ENCODE assay signal across 8 mouse cellular contexts in genomic region chr15:3979061-3979848, GRCm38 (mm10). TPM values are rescaled to one million over a fixed set of nuclear protein-coding genes. Genes with fewer than 3 reads are reported as not detected.
DNase-seq lines count a peak whose midpoint lies in the region; ATAC-seq and TF ChIP-seq lines count a peak whose summit lies in the region.

Gene Fbxo4 (minus strand): TSS chr15:3979573.

- no peaks in the 10 kb centered on the region for H3K9me3 ChIP-seq in hindbrain, embryonic 12.5 days (replicated peaks)
- H3K9me3 ChIP-seq in lung, postnatal 0 days (ENCODE audit: low read length), result no peaks in the 10 kb centered on the region

- no peak for TF ChIP-seq CTCF in Patski (IDR thresholded peaks at IDR 0.05)
- TF ChIP-seq CTCF in lung, postnatal 0 days (IDR thresholded peaks at IDR 0.05), result 0 out of 2 replicates have a peak, but pooled peaks have one; percentile 22

- peak within 1 kb of the TSS; percentile 62 for H3K4me2 ChIP-seq in hindbrain, embryonic 12.5 days (replicated peaks)
- H3K4me2 ChIP-seq in lung, postnatal 0 days (replicated peaks; ENCODE audit: low read depth, low read length), result peak within 1 kb of the TSS; percentile 72

- no peaks in the 10 kb centered on the region for H3K4me1 ChIP-seq in hindbrain, embryonic 12.5 days
- no peaks in the 10 kb centered on the region for H3K4me1 ChIP-seq in lung, postnatal 0 days (ENCODE audit: insufficient read depth, low read depth, low read length)

- CTCF ChIA-PET in Patski (lab: Charles Lee), result interaction anchor here (1.9 kb wide), 1 partner anchor 15 kb away, joined by 5 read pairs; no protein-coding TSS in a partner anchor

- H3K27ac ChIP-seq in hindbrain, embryonic 12.5 days, result peak within 1 kb of the TSS; percentile 96
- peak within 1 kb of the TSS; percentile 98 for H3K27ac ChIP-seq in lung, postnatal 0 days (ENCODE audit: low read length)

- H3K27me3 ChIP-seq in Patski, result no peaks in the 10 kb centered on the region
- no peaks in the 10 kb centered on the region for H3K27me3 ChIP-seq in hindbrain, embryonic 12.5 days
- no peaks in the 10 kb centered on the region for H3K27me3 ChIP-seq in lung, postnatal 0 days (replicated peaks; ENCODE audit: insufficient read depth, low read length)

- peaks cover 7% of the 10 kb centered on the region; the same call in 1 of the 2 replicates for H3K36me3 ChIP-seq in hindbrain, embryonic 12.5 days
- H3K36me3 ChIP-seq in lung, postnatal 0 days (ENCODE audit: insufficient read depth, low read length), result no peaks in the 10 kb centered on the region

- peak; percentile 59 for DNase-seq in Patski (ENCODE audit: low read depth, low spot score)
- peak; percentile 87 for DNase-seq in cerebellum, postnatal 14 days
- DNase-seq in frontal cortex, postnatal 14 days (ENCODE audit: low spot score in 2 of 2), result peak; percentile 61 to 65
- DNase-seq in layer of hippocampus, postnatal 10 days (ENCODE audit: low spot score in 2 of 2), result peak; percentile 76 to 82
- peak; percentile 97 for DNase-seq in lung, postnatal 0 days (ENCODE audit: low spot score)
- DNase-seq in ovary, postnatal 10 days (ENCODE audit: low spot score), result peak; percentile 79
- DNase-seq in thymus, postnatal 10 days (ENCODE audit: low spot score in 2 of 2), result peak; percentile 24 to 45

- peak within 1 kb of the TSS; percentile 94 for H3K9ac ChIP-seq in hindbrain, embryonic 12.5 days
- peak within 1 kb of the TSS; percentile 83 for H3K9ac ChIP-seq in lung, postnatal 0 days (replicated peaks; ENCODE audit: low read depth)

- TF ChIP-seq EP300 in lung, postnatal 0 days (IDR thresholded peaks at IDR 0.05), result no peak

- peak; percentile 100 for ATAC-seq in Patski
- ATAC-seq in hindbrain, embryonic 12.5 days (ENCODE audit: low FRiP score), result peak; percentile 96
- ATAC-seq in lung, postnatal 0 days, result peak; percentile 100

- 2% methylated on average over 61 of the region's 61 CpGs for WGBS in hindbrain, embryonic 12.5 days
- WGBS in lung, postnatal 0 days, result under 1% methylated on average over 40 of the region's 61 CpGs

- in situ Hi-C loops in Patski (cut with MboI; ENCODE audit: low pct_unique_long_range_greater_than_20kb), result loop anchor here (10.0 kb wide), 1 partner anchor 1126 kb away; the partner anchor contains the start of gene Card6

- POLR2A ChIA-PET in Patski (lab: Charles Lee), result interaction anchor here (0.6 kb wide), 1 partner anchor 18 kb away, joined by 6 read pairs; no protein-coding TSS in a partner anchor

- H3K4me3 ChIP-seq in hindbrain, embryonic 12.5 days, result peak within 1 kb of the TSS; percentile 74
- peak within 1 kb of the TSS; percentile 66 for H3K4me3 ChIP-seq in lung, postnatal 0 days (ENCODE audit: low read depth, low read length)

RNA-seq across cellular contexts. Expression of gene Fbxo4, which starts in this region (rescaled TPM):
- 23.6 TPM for polyA plus RNA-seq in Patski (2021)
- polyA plus RNA-seq in hindbrain, embryonic 12.5 days (2016; fragmentation: Nextera tagmentation; extraction: Ambion mirVana), result 9.0 and 9.8 TPM in 2 replicates
- total RNA-seq in layer of hippocampus, postnatal 10 days (2021), result 10 to 100 TPM in 1 of 2 experiments, 1 to 10 TPM in 1; 8.0 to 10.6 TPM
- polyA plus RNA-seq in lung, postnatal 0 days (2015; fragmentation: Nextera tagmentation; extraction: Ambion mirVana), result 21.6 and 23.0 TPM in 2 replicates

Comparison
In these comparisons a context has a peak if more than half of its experiments do, and no peak if none do; other contexts are left out.
1. Peak in every context shown above with its lines: DNase-seq, ATAC-seq, H3K4me3 ChIP-seq and H3K27ac ChIP-seq.
2. DNase-seq: peak in every context shown above with its lines; median percentile 97 in lung, postnatal 0 days; 87 in cerebellum, postnatal 14 days; 79 in layer of hippocampus, postnatal 10 days; 79 in ovary, postnatal 10 days; 63 in frontal cortex, postnatal 14 days; 59 in Patski; 34 in thymus, postnatal 10 days.